Mouse (Mus musculus) layer of hippocampus, adult 2 months (tissue): ENCODE results near the gene Mthfsd. TPM values are rescaled to one million over a fixed set of nuclear protein-coding genes. Genes with fewer than 3 reads are reported as not detected.

Experiments used
- DNase-seq, 2 experiments: peaks; one replicate each; pipeline ENCODE4 v3.0.0; 2022; ENCODE audit warnings: low spot score in 2 of 2
- H3K27ac ChIP-seq: fragments of 200-600 bp; 2 replicates; pipeline ENCODE4 v1.8.1; 2022
- H3K4me3 ChIP-seq: fragments of 200-600 bp; 2 replicates; pipeline ENCODE4 v1.8.1; 2022; ENCODE audit warnings: mild to moderate bottlenecking
- CTCF ChIP-seq: fragments of 200-600 bp; conservative IDR thresholded peaks from 2 replicates; pipeline ENCODE4 v1.8.1; 2022; ENCODE audit warnings: antibody characterized with exemption, mild to moderate bottlenecking, moderate library complexity
- total RNA-seq, 2 experiments: library from RNA; stranded (reverse); gene quantifications; 2 replicates each; pipeline ENCODE4 v1.2.3; 2021

Gene Mthfsd
- total RNA-seq, 2 experiments from 2014 or later, result 38.8 to 46.1 TPM

GRCm38 (mm10) chr8:121083093-121083935 lies 24.9 kb downstream of the Mthfsd start:
- peak overlapping the region; percentile 55 for H3K4me3 ChIP-seq
- peak overlapping the region; percentile 55; the same call in 1 of the 2 replicates for H3K27ac ChIP-seq
- no peak for TF ChIP-seq CTCF
- DNase-seq, result no peak

- H3K4me3 ChIP-seq, result peak overlapping the region; percentile 55
- no peak for DNase-seq
- TF ChIP-seq CTCF, result no peak
Measured at GRCm38 (mm10) chr8:121082218-121083092, 25.7 kb downstream of the Mthfsd start.

GRCm38 (mm10) chr8:121081398-121081797 lies 26.8 kb downstream of the Mthfsd start:
- no peak for DNase-seq
- Histone ChIP-seq H3K27ac (no peak overlapping the region), H3K4me3 (no peak overlapping the region)
- TF ChIP-seq CTCF, result no peak

More at GRCm38 (mm10) chr8:121082218-121083092, 25.7 kb downstream of the Mthfsd start:
- no peak overlapping the region; the same call in 1 of the 2 replicates for H3K27ac ChIP-seq

- Histone ChIP-seq H3K27ac (no peak overlapping the region), H3K4me3 (no peak overlapping the region)
- no peak for TF ChIP-seq CTCF
- no peak for DNase-seq
Measured at GRCm38 (mm10) chr8:121080361-121081090, 27.7 kb downstream of the Mthfsd start.

GRCm38 (mm10) chr8:121079944-121080343 lies 28.2 kb downstream of the Mthfsd start:
- Histone ChIP-seq H3K4me3 (no peak overlapping the region), H3K27ac (no peak overlapping the region)
- TF ChIP-seq CTCF, result no peak
- no peak for DNase-seq

GRCm38 (mm10) chr8:121079201-121079600 lies 29.0 kb downstream of the Mthfsd start:
- Histone ChIP-seq H3K27ac (no peak overlapping the region), H3K4me3 (no peak overlapping the region)
- TF ChIP-seq CTCF, result no peak
- no peak for DNase-seq

- H3K27ac ChIP-seq, result no peak overlapping the region
- no peak for TF ChIP-seq CTCF
- no peak for DNase-seq
- H3K4me3 ChIP-seq, result no peak overlapping the region
Measured at GRCm38 (mm10) chr8:121078721-121079120, 29.5 kb downstream of the Mthfsd start.

- Histone ChIP-seq H3K27ac (no peak overlapping the region), H3K4me3 (no peak overlapping the region)
- TF ChIP-seq CTCF, result no peak
- DNase-seq, result no peak
Measured at GRCm38 (mm10) chr8:121076555-121076954, 31.6 kb downstream of the Mthfsd start.

GRCm38 (mm10) chr8:121075936-121076335 lies 32.3 kb downstream of the Mthfsd start:
- TF ChIP-seq CTCF, result no peak
- no peak overlapping the region for H3K27ac ChIP-seq
- DNase-seq, result no peak
- no peak overlapping the region for H3K4me3 ChIP-seq

- Histone ChIP-seq H3K27ac (no peak overlapping the region), H3K4me3 (no peak overlapping the region)
- TF ChIP-seq CTCF, result no peak
- DNase-seq, result no peak
Measured at GRCm38 (mm10) chr8:121074848-121075145, 33.4 kb downstream of the Mthfsd start.

- DNase-seq, result no peak
- Histone ChIP-seq H3K4me3 (no peak overlapping the region), H3K27ac (no peak overlapping the region)
- no peak for TF ChIP-seq CTCF
Measured at GRCm38 (mm10) chr8:121074108-121074847, 33.9 kb downstream of the Mthfsd start.
